In genomic region chrX:13046893-13047435, GRCm38 (mm10) we compare ENCODE assay signal across 13 mouse cellular contexts. TPM values are rescaled to one million over a fixed set of nuclear protein-coding genes. Genes with fewer than 3 reads are reported as not detected.
A peak's percentile ranks its signal among the peaks of the same experiment; 100 is the strongest.
DNase-seq lines count a peak whose midpoint lies in the region; ATAC-seq and TF ChIP-seq lines count a peak whose summit lies in the region.
"Had no signal": no experiment of that assay in that cellular context is flagged by ENCODE, and none has a peak within 500 bp of the region (broad histone marks: within the 10 kb centered on the region; RNA-seq: fewer than 3 reads in every experiment).

No protein-coding gene starts in this region.

- H3K4me3 ChIP-seq in forebrain, embryonic 12.5 days (replicated peaks) = no peak overlapping the region
- H3K4me3 ChIP-seq in forebrain, embryonic 11.5 days (ENCODE audit: low read depth, low read length) = no peak overlapping the region
- H3K4me3 ChIP-seq in hindbrain, embryonic 12.5 days = no peak overlapping the region
- no peak overlapping the region for H3K4me3 ChIP-seq in hindbrain, embryonic 16.5 days (ENCODE audit: low read length)
- H3K4me3 ChIP-seq in E14TG2a.4 (replicated peaks; ENCODE audit: low read length) = peak overlapping the region; percentile 50; the same call in 1 of the 2 replicates
- no peak overlapping the region for H3K4me3 ChIP-seq in forebrain, postnatal 0 days (ENCODE audit: low read depth, low read length)
- H3K4me3 ChIP-seq: neural tube, embryonic 12.5 days had no signal

- TF ChIP-seq CTCF in E14TG2a.4 (conservative IDR thresholded peaks at IDR 0.05; ENCODE audit: low read length) = no peak
- no peak for TF ChIP-seq CTCF in forebrain, postnatal 0 days (IDR thresholded peaks at IDR 0.05; ENCODE audit: low read depth)

- no peak for ATAC-seq in forebrain, embryonic 12.5 days (ENCODE audit: low FRiP score)
- no peak for ATAC-seq in forebrain, embryonic 11.5 days (replicated peaks; ENCODE audit: low FRiP score)
- no peak for ATAC-seq in hindbrain, embryonic 12.5 days (ENCODE audit: low FRiP score)
- no peak for ATAC-seq in hindbrain, embryonic 16.5 days
- no peak for ATAC-seq in forebrain, postnatal 0 days
- ATAC-seq: activated CD4-positive, CD25-positive, alpha-beta regulatory T cell, adult 4 months had no signal

- H3K9ac ChIP-seq in forebrain, embryonic 12.5 days = no peak overlapping the region
- H3K9ac ChIP-seq in forebrain, embryonic 11.5 days (ENCODE audit: low read length) = no peak overlapping the region
- H3K9ac ChIP-seq in hindbrain, embryonic 12.5 days = no peak overlapping the region
- no peak overlapping the region for H3K9ac ChIP-seq in hindbrain, embryonic 16.5 days (ENCODE audit: low read depth, low read length)
- no peak overlapping the region for H3K9ac ChIP-seq in forebrain, postnatal 0 days
- H3K9ac ChIP-seq: limb, embryonic 12.5 days; lung, embryonic 14.5 days; neural tube, embryonic 12.5 days had no signal

- H3K27me3 ChIP-seq in forebrain, embryonic 12.5 days = peaks cover 4% of the 10 kb centered on the region; the same call in 1 of the 2 replicates
- no peaks in the 10 kb centered on the region for H3K27me3 ChIP-seq in forebrain, embryonic 11.5 days (ENCODE audit: control insufficient read depth, insufficient read depth, low read length)
- 0 out of 2 replicates have a peak, but pooled peaks cover 4% of the 10 kb centered on the region for H3K27me3 ChIP-seq in hindbrain, embryonic 12.5 days
- no peaks in the 10 kb centered on the region for H3K27me3 ChIP-seq in hindbrain, embryonic 16.5 days (replicated peaks; ENCODE audit: control insufficient read depth, insufficient read depth, low read length)
- no peaks in the 10 kb centered on the region for H3K27me3 ChIP-seq in E14TG2a.4 (ENCODE audit: insufficient read depth, low read length)
- H3K27me3 ChIP-seq in forebrain, postnatal 0 days (ENCODE audit: insufficient read depth, low read length) = no peaks in the 10 kb centered on the region
- H3K27me3 ChIP-seq: neural tube, embryonic 12.5 days had no signal

- H3K4me2 ChIP-seq in forebrain, embryonic 12.5 days = peak overlapping the region; percentile 46; the same call in 1 of the 2 replicates
- H3K4me2 ChIP-seq in forebrain, embryonic 11.5 days (ENCODE audit: low read depth, low read length, severe bottlenecking) = no peak overlapping the region
- peak overlapping the region; percentile 37; the same call in 1 of the 2 replicates for H3K4me2 ChIP-seq in hindbrain, embryonic 12.5 days (replicated peaks)
- H3K4me2 ChIP-seq in hindbrain, embryonic 16.5 days (ENCODE audit: low read length) = no peak overlapping the region; the same call in 1 of the 2 replicates
- no peak overlapping the region for H3K4me2 ChIP-seq in forebrain, postnatal 0 days (ENCODE audit: low read depth)

- no peaks in the 10 kb centered on the region; the same call in 1 of the 2 replicates for H3K36me3 ChIP-seq in forebrain, embryonic 12.5 days (replicated peaks)
- H3K36me3 ChIP-seq in forebrain, embryonic 11.5 days (ENCODE audit: control insufficient read depth, insufficient read depth, low read length) = no peaks in the 10 kb centered on the region
- no peaks in the 10 kb centered on the region for H3K36me3 ChIP-seq in hindbrain, embryonic 12.5 days
- no peaks in the 10 kb centered on the region for H3K36me3 ChIP-seq in hindbrain, embryonic 16.5 days (ENCODE audit: control insufficient read depth, insufficient read depth, low read length)
- H3K36me3 ChIP-seq in E14TG2a.4 (ENCODE audit: insufficient read depth, low read length) = peaks cover 16% of the 10 kb centered on the region; the same call in 1 of the 2 replicates
- H3K36me3 ChIP-seq in forebrain, postnatal 0 days (ENCODE audit: insufficient read depth) = no peaks in the 10 kb centered on the region
- H3K36me3 ChIP-seq: limb, embryonic 12.5 days; neural tube, embryonic 12.5 days had no signal

- H3K27ac ChIP-seq in forebrain, embryonic 12.5 days = no peak overlapping the region
- no peak overlapping the region for H3K27ac ChIP-seq in forebrain, embryonic 11.5 days (ENCODE audit: low read depth, low read length)
- no peak overlapping the region for H3K27ac ChIP-seq in hindbrain, embryonic 12.5 days
- no peak overlapping the region for H3K27ac ChIP-seq in hindbrain, embryonic 16.5 days (ENCODE audit: low read depth, low read length)
- H3K27ac ChIP-seq in forebrain, postnatal 0 days (ENCODE audit: low read depth, low read length) = peak overlapping the region; percentile 78
- H3K27ac ChIP-seq: limb, embryonic 12.5 days; neural tube, embryonic 12.5 days had no signal

- 28% methylated on average over 6 of the region's 6 CpGs for WGBS in forebrain, embryonic 12.5 days
- WGBS in forebrain, embryonic 11.5 days = 31% methylated on average over 6 of the region's 6 CpGs
- WGBS in hindbrain, embryonic 12.5 days = 48% methylated on average over 6 of the region's 6 CpGs
- 39% methylated on average over 6 of the region's 6 CpGs for WGBS in hindbrain, embryonic 16.5 days
- 46% methylated on average over 6 of the region's 6 CpGs for WGBS in forebrain, postnatal 0 days

- H3K9me3 ChIP-seq in forebrain, embryonic 12.5 days = no peaks in the 10 kb centered on the region
- no peaks in the 10 kb centered on the region for H3K9me3 ChIP-seq in forebrain, embryonic 11.5 days (ENCODE audit: control insufficient read depth, low read length)
- H3K9me3 ChIP-seq in hindbrain, embryonic 12.5 days (replicated peaks) = no peaks in the 10 kb centered on the region
- no peaks in the 10 kb centered on the region for H3K9me3 ChIP-seq in hindbrain, embryonic 16.5 days (ENCODE audit: control insufficient read depth, low read length)
- H3K9me3 ChIP-seq in E14TG2a.4 (ENCODE audit: low read length) = no peaks in the 10 kb centered on the region
- no peaks in the 10 kb centered on the region for H3K9me3 ChIP-seq in forebrain, postnatal 0 days (ENCODE audit: low read length)
- H3K9me3 ChIP-seq: G1E; limb, embryonic 12.5 days; neural tube, embryonic 12.5 days had no signal

- H3K4me1 ChIP-seq in forebrain, embryonic 12.5 days = peaks cover 5% of the 10 kb centered on the region
- no peaks in the 10 kb centered on the region for H3K4me1 ChIP-seq in forebrain, embryonic 11.5 days (replicated peaks; ENCODE audit: control insufficient read depth, insufficient read depth, low read length)
- H3K4me1 ChIP-seq in hindbrain, embryonic 12.5 days = peaks cover 5% of the 10 kb centered on the region; the same call in 1 of the 2 replicates
- H3K4me1 ChIP-seq in hindbrain, embryonic 16.5 days (ENCODE audit: control insufficient read depth, insufficient read depth, low read depth, low read length) = peaks cover 2% of the 10 kb centered on the region; the same call in 1 of the 2 replicates
- H3K4me1 ChIP-seq in E14TG2a.4 (replicated peaks; ENCODE audit: low read depth, low read length) = peaks cover 40% of the 10 kb centered on the region
- H3K4me1 ChIP-seq in forebrain, postnatal 0 days (ENCODE audit: insufficient read depth) = 0 out of 2 replicates have a peak, but pooled peaks cover 3% of the 10 kb centered on the region
- H3K4me1 ChIP-seq: neural tube, embryonic 12.5 days had no signal

- no peak for DNase-seq in forebrain, embryonic 11.5 days (ENCODE audit: low spot score)
- no peak for DNase-seq in forebrain, postnatal 0 days
- no peak for DNase-seq in adipocyte (ENCODE audit: low spot score)
- no peak for DNase-seq in thymus, postnatal 14 days

RNA-seq across cellular contexts. Expression of gene Usp9x, which starts 24.3 kb away (rescaled TPM):
- 78.5 and 83.2 TPM in 2 replicates for polyA plus RNA-seq in forebrain, embryonic 12.5 days (2016; fragmentation: Nextera tagmentation; extraction: Ambion mirVana)
- polyA plus RNA-seq in forebrain, embryonic 11.5 days (2014; fragmentation: Nextera tagmentation; extraction: Ambion mirVana) = 64.2 and 76.0 TPM in 2 replicates
- polyA plus RNA-seq in hindbrain, embryonic 12.5 days (2016; fragmentation: Nextera tagmentation; extraction: Ambion mirVana) = 65.9 and 71.3 TPM in 2 replicates
- polyA plus RNA-seq in hindbrain, embryonic 16.5 days (2015; fragmentation: Nextera tagmentation; extraction: Ambion mirVana) = 22.9 and 29.8 TPM in 2 replicates
- total RNA-seq in forebrain, postnatal 0 days (2014; rRNA removed) = 238 and 345 TPM in 2 replicates
- 15.1 and 25.7 TPM in 2 replicates for polyA plus RNA-seq in forebrain, postnatal 0 days (2015; fragmentation: Nextera tagmentation; extraction: Ambion mirVana)

Comparison
In these comparisons a context has a peak if more than half of its experiments do, and no peak if none do; other contexts are left out.
1. H3K4me2 ChIP-seq: peak in forebrain, embryonic 12.5 days (single experiment) and hindbrain, embryonic 12.5 days (single experiment); none in forebrain, embryonic 11.5 days (single experiment), hindbrain, embryonic 16.5 days (single experiment) and forebrain, postnatal 0 days (single experiment).